Mouse (Mus musculus) forebrain, embryonic 12.5 days (tissue): ENCODE measurements around the gene 4833439L19Rik. TPM values are rescaled to one million over a fixed set of nuclear protein-coding genes. Genes with fewer than 3 reads are reported as not detected.
A peak's percentile ranks its signal among the peaks of the same experiment; 100 is the strongest.

Source experiments
- ATAC-seq: fragments of 200-750 bp; cut with Nextera tagmentation; 2 replicates; pipeline ENCODE4 v1.8.0; 2017; ENCODE audit warnings: moderate TSS enrichment; ENCODE audit not compliant: low FRiP score
- H3K27ac ChIP-seq: fragments of 300-500 bp; sonication (generic); 2 replicates; pipeline ENCODE4 v1.5.1; 2016; ENCODE audit warnings: mild to moderate bottlenecking
- H3K27me3 ChIP-seq: fragments of 300-500 bp; sonication (generic); 2 replicates; pipeline ENCODE4 v1.6.1; 2016; ENCODE audit warnings: mild to moderate bottlenecking
- H3K36me3 ChIP-seq: fragments of 300-500 bp; sonication (generic); replicated peaks from 2 replicates; pipeline ENCODE4 v1.6.1; 2016; ENCODE audit warnings: mild to moderate bottlenecking
- H3K4me1 ChIP-seq: fragments of 300-500 bp; sonication (generic); 2 replicates; pipeline ENCODE4 v1.6.1; 2016
- H3K4me2 ChIP-seq: fragments of 300-500 bp; sonication (generic); 2 replicates; pipeline ENCODE4 v1.6.1; 2016; ENCODE audit warnings: mild to moderate bottlenecking, moderate library complexity
- H3K4me3 ChIP-seq: fragments of 300-500 bp; sonication (generic); replicated peaks from 2 replicates; pipeline ENCODE4 v1.5.1; 2016; ENCODE audit warnings: mild to moderate bottlenecking
- H3K9ac ChIP-seq: fragments of 300-500 bp; sonication (generic); 2 replicates; pipeline ENCODE4 v1.6.1; 2016; ENCODE audit warnings: mild to moderate bottlenecking
- H3K9me3 ChIP-seq: fragments of 300-500 bp; sonication (generic); 2 replicates; pipeline ENCODE4 v1.6.1; 2016
- WGBS: fragments of 180-500 bp; shearing (Covaris S2); methylation state at CpG from one replicate; pipeline ENCODE4 v1.1.7; 2016; 5-methylcytosine and 5-hydroxymethylcytosine counted together
- microRNA-seq: library from miRNA; unstranded; fragments of <30 nt; microRNA quantifications from one replicate; pipeline ENCODE4, GENCODE M21; 2017
- polyA plus RNA-seq: library from polyadenylated mRNA; unstranded; fragments of >200 nt; fragmentation: Nextera tagmentation; extraction: Ambion mirVana; gene quantifications from 2 replicates; pipeline ENCODE4 v1.2.1, GENCODE M21; 2016

The 4833439L19Rik gene
- polyA plus RNA-seq, 1 experiment from 2014 or later: 243 TPM

DNA sequence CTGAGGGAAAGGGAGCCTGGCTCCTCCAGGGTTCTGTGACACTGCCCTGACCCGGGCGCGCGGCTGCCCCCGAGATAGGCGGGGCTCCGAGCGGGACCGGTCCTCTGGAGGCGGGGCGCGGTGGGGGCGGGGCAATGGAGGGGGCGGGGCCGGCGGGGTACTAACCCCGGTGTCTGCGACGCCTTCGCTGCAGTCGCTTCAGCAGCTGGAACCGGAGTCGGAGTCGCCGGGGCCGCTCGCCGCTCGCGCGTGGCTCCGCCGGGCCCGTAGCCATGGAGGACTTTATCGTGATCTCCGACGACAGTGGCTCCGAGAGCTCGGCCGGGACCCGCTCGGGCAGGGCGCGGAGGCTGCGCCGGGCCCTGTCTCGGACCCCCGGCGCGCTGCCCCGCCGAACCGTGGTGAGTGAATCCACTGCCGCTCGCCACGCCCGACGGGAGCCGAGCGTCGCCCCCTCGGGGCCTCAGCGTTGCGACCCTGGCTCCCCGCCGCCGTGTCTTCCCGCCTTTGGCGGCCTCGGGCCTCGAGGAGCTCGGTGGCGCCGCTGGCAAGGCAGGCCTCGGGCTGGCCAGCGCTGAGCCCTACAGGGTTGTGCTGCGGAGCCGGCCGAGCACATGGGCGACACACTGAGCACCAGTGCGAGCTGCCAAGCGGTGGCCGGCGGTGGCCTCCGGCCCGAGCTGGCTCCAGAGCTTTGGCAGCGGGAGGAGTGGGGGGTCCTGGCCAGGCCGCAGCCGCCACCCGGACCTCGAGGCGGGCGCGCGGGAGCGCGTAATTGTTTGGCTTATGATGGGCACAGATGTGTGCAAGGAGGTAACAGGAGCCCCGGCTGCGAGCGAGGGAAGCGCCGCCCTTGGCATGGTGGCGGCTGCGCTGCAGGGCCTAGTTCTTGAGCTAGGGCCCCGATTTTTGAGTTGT is 61.4 kb downstream of the 4833439L19Rik start, which contains the start of gene Simc1:
TSS of gene Simc1 (plus strand) at position 176 of the 918 bp plus-strand sequence.
- peak within 1 kb of the TSS; percentile 77 for H3K4me3 ChIP-seq
- H3K9ac ChIP-seq: peak within 1 kb of the TSS; percentile 88
- no peaks in the 10 kb centered on the region for H3K9me3 ChIP-seq
- no peaks in the 10 kb centered on the region for H3K36me3 ChIP-seq
- H3K4me1 ChIP-seq: peaks cover 17% of the 10 kb centered on the region
- under 1% methylated on average over 104 of the region's 105 CpGs for WGBS
- ATAC-seq: peak; percentile 92
- H3K27me3 ChIP-seq: peaks cover 6% of the 10 kb centered on the region
- peak within 1 kb of the TSS; percentile 89 for H3K4me2 ChIP-seq
- H3K27ac ChIP-seq: peak within 1 kb of the TSS; percentile 75

DNA sequence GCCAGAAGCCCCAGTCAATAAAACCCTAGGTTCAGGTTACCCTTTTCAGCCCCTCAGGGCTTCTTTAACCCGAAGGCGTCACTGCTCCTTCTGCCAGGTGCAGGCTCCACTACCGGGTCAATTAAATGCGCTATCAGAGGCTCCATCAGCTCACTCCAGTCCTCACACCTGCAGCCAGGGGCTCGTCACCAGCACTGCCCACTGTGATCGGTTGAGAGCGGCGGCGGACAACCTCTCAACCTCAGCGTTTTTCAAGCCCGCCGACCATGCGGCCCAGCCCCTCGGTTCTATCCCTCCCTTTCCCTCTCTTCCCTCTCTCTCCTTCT is 62.0 kb downstream of the 4833439L19Rik start:
- peak; percentile 73 for ATAC-seq
- H3K4me2 ChIP-seq: peak overlapping the region; percentile 89
- no peaks in the 10 kb centered on the region for H3K36me3 ChIP-seq
- H3K27ac ChIP-seq: peak overlapping the region; percentile 75; the same call in 1 of the 2 replicates
- H3K9ac ChIP-seq: peak overlapping the region; percentile 88
- peaks cover 17% of the 10 kb centered on the region for H3K4me1 ChIP-seq
- H3K9me3 ChIP-seq: no peaks in the 10 kb centered on the region
- H3K27me3 ChIP-seq: peaks cover 6% of the 10 kb centered on the region
- WGBS: under 1% methylated on average over 14 of the region's 14 CpGs
- H3K4me3 ChIP-seq: peak overlapping the region; percentile 77

DNA sequence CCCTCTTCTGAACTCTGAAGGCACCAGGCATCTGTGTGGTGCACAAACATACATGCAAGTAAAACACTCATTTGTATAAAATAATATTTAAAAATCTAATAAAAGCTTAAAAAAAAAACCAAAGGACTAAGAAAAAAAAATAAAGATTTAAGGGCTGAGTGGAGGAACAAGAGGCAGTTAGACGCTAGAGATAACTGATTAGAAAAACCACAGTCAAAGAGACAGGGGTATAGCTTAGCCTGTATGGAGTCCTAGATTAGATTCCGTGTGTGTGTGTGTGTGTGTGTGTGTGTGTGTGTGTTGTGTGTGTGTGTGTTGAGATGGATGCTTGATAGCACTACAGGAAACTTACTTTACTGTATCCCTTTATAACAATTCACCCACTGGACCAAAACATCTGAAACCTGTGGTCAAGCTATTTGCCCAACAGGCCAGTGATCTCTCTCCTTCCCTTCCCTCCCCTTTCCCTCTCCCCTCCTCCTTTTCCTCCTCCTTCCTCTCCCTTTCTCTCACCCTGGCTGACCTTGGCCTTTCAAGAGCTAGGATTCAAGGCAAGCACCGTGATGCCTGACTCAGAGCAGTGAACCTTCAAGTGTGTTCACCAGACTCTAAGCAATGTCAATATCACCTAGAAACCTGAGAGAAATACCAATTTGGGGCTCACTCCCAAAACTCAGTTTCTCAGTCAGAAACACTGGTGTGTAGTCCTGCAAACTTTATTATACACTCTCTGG is 63.1 kb downstream of the 4833439L19Rik start:
- Histone ChIP-seq H3K9ac (no peak overlapping the region), H3K4me2 (no peak overlapping the region), H3K27ac (no peak overlapping the region), H3K27me3 (peaks cover 6% of the 10 kb centered on the region), H3K9me3 (no peaks in the 10 kb centered on the region), H3K4me3 (no peak overlapping the region), H3K4me1 (peaks cover 17% of the 10 kb centered on the region), H3K36me3 (no peaks in the 10 kb centered on the region)
- 69% methylated on average over 3 of the region's 3 CpGs for WGBS
- ATAC-seq: no peak

DNA sequence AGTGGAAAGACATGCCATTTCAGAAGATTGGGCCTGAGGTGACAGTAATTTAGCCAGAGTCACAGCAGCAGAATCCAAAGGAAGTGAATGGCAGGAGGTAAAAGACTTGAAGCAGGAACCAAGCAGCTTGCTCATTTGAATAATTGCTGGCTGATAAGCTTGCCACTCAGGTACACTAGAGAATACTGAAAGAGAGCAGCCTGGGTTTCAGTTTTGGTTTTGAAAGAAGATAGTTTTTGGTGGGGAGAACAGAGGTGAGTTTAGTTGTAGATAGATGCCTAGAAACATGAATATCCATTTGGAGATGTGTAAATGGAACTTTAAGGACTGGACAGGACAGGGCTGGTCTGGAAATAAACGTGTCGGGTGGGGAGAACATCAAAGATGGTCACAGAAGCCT is 63.9 kb downstream of the 4833439L19Rik start:
- no peak overlapping the region for H3K4me3 ChIP-seq
- no peak overlapping the region for H3K4me2 ChIP-seq
- H3K9me3 ChIP-seq: no peaks in the 10 kb centered on the region
- no peak overlapping the region for H3K27ac ChIP-seq
- no peaks in the 10 kb centered on the region for H3K36me3 ChIP-seq
- H3K27me3 ChIP-seq: peaks cover 6% of the 10 kb centered on the region
- H3K9ac ChIP-seq: no peak overlapping the region
- ATAC-seq: no peak
- H3K4me1 ChIP-seq: peaks cover 17% of the 10 kb centered on the region
- WGBS: 80% methylated on average over 2 of the region's 2 CpGs

Small RNA genes within 50 kb of the gene (microRNA-seq; reads per million reads assigned to microRNA genes)
- not detected for gene Gm24195

Other genes with a start within 250 kb of the 4833439L19Rik start
- gene Cplx2, start 194.1 kb downstream of the 4833439L19Rik start, polyA plus RNA-seq: 14.9 and 15.5 TPM in 2 replicates
- 125 and 134 TPM in 2 replicates for gene Thoc3, start 96.6 kb downstream of the 4833439L19Rik start, polyA plus RNA-seq
- gene Simc1, start 61.7 kb downstream of the 4833439L19Rik start, polyA plus RNA-seq: 20.3 and 20.8 TPM in 2 replicates
- 44.4 and 50.3 TPM in 2 replicates for gene Arl10, start 9.6 kb upstream of the 4833439L19Rik start, polyA plus RNA-seq
- gene Nop16, start 24.7 kb upstream of the 4833439L19Rik start, polyA plus RNA-seq: 60.4 and 62.0 TPM in 2 replicates
- 166 and 167 TPM in 2 replicates for gene Higd2a, start 24.8 kb upstream of the 4833439L19Rik start, polyA plus RNA-seq
- gene Cltb, start 45.9 kb upstream of the 4833439L19Rik start, polyA plus RNA-seq: 32.7 and 34.6 TPM in 2 replicates
- gene Faf2, start 56.3 kb upstream of the 4833439L19Rik start, polyA plus RNA-seq: 74.1 and 76.7 TPM in 2 replicates
- gene Rnf44, start 128.5 kb upstream of the 4833439L19Rik start, polyA plus RNA-seq: 102 and 113 TPM in 2 replicates
- 0.05 TPM in 1 of 2 replicates, not detected in the other for gene Cdhr2, start 136.0 kb upstream of the 4833439L19Rik start, polyA plus RNA-seq
- gene Gprin1, start 184.4 kb upstream of the 4833439L19Rik start, polyA plus RNA-seq: 4.3 and 11.3 TPM in 2 replicates
- gene Sncb, start 201.2 kb upstream of the 4833439L19Rik start, polyA plus RNA-seq: 2.7 and 3.6 TPM in 2 replicates
- not detected in 2 replicates for gene Eif4e1b, start 218.6 kb upstream of the 4833439L19Rik start, polyA plus RNA-seq
- gene Tspan17, start 223.9 kb upstream of the 4833439L19Rik start, polyA plus RNA-seq: 12.8 and 14.2 TPM in 2 replicates